In genomic region chr6:28480752-28481492, GRCm38 (mm10) we compare ENCODE assay signal across 8 mouse cellular contexts. TPM values are rescaled to one million over a fixed set of nuclear protein-coding genes. Genes with fewer than 3 reads are reported as not detected.
DNase-seq lines count a peak whose midpoint lies in the region; ATAC-seq and TF ChIP-seq lines count a peak whose summit lies in the region.

No protein-coding gene starts in this region.

- H3K4me1 ChIP-seq in brown adipose tissue, adult 24 weeks (ENCODE audit: control insufficient read depth, insufficient read depth, insufficient read length, low read length), result peaks cover 9% of the 10 kb centered on the region
- H3K4me1 ChIP-seq in hindbrain, postnatal 0 days (ENCODE audit: insufficient read depth, low read length), result peaks cover 8% of the 10 kb centered on the region; the same call in 1 of the 2 replicates
- H3K4me1 ChIP-seq in midbrain, embryonic 13.5 days (replicated peaks), result peaks cover 39% of the 10 kb centered on the region

- TF ChIP-seq CTCF in hindbrain, postnatal 0 days (IDR thresholded peaks at IDR 0.05; ENCODE audit: low read depth), result no peak

- H3K27ac ChIP-seq in brown adipose tissue, adult 24 weeks (replicated peaks; ENCODE audit: low read depth, low read length), result no peak overlapping the region
- H3K27ac ChIP-seq in hindbrain, postnatal 0 days, result peak overlapping the region; percentile 76; the same call in 1 of the 2 replicates
- peak overlapping the region; percentile 77; the same call in 1 of the 2 replicates for H3K27ac ChIP-seq in midbrain, embryonic 13.5 days

- H3K9ac ChIP-seq in hindbrain, postnatal 0 days (replicated peaks; ENCODE audit: low read length), result peak overlapping the region; percentile 69
- H3K9ac ChIP-seq in midbrain, embryonic 13.5 days (replicated peaks), result peak overlapping the region; percentile 87

- H3K27me3 ChIP-seq in hindbrain, postnatal 0 days (ENCODE audit: insufficient read depth, low read length), result no peaks in the 10 kb centered on the region
- H3K27me3 ChIP-seq in midbrain, embryonic 13.5 days, result no peaks in the 10 kb centered on the region

- peak; percentile 55 for DNase-seq in kidney, adult 9 months
- no peak for DNase-seq in kidney, adult 11 months
- DNase-seq in hindbrain, postnatal 0 days (ENCODE audit: low spot score), result no peak
- no peak for DNase-seq in adrenal gland, adult 18-20 months (ENCODE audit: low spot score in 2 of 2)
- no peak for DNase-seq in left cerebral cortex, postnatal 36 days (ENCODE audit: low spot score in 2 of 2)
- no peak for DNase-seq in layer of hippocampus, adult 8-10 months (ENCODE audit: low spot score in 2 of 2)

- peak overlapping the region; percentile 88 for H3K4me3 ChIP-seq in brown adipose tissue, adult 24 weeks (ENCODE audit: insufficient read depth, low read depth, low read length)
- peak overlapping the region; percentile 92 for H3K4me3 ChIP-seq in hindbrain, postnatal 0 days (ENCODE audit: low read length)
- peak overlapping the region; percentile 93 for H3K4me3 ChIP-seq in midbrain, embryonic 13.5 days (replicated peaks)

- intact Hi-C loops in left cerebral cortex, postnatal 36 days (cut with DNase I), result loop anchor here (5.0 kb wide), 1 partner anchor 59 kb away; the partner anchor contains the start of gene Arf5

- no peaks in the 10 kb centered on the region for H3K9me3 ChIP-seq in hindbrain, postnatal 0 days (ENCODE audit: low read length)
- H3K9me3 ChIP-seq in midbrain, embryonic 13.5 days, result no peaks in the 10 kb centered on the region

- H3K36me3 ChIP-seq in hindbrain, postnatal 0 days (ENCODE audit: insufficient read depth, low read length), result no peaks in the 10 kb centered on the region
- 0 out of 2 replicates have a peak, but pooled peaks cover 2% of the 10 kb centered on the region for H3K36me3 ChIP-seq in midbrain, embryonic 13.5 days

- WGBS in hindbrain, postnatal 0 days, result 7% methylated on average over 21 of the region's 21 CpGs
- 8% methylated on average over 21 of the region's 21 CpGs for WGBS in midbrain, embryonic 13.5 days

- no peak for ATAC-seq in hindbrain, postnatal 0 days
- ATAC-seq in midbrain, embryonic 13.5 days, result no peak

- H3K4me2 ChIP-seq in hindbrain, postnatal 0 days (ENCODE audit: low read depth, low read length), result peak overlapping the region; percentile 92
- H3K4me2 ChIP-seq in midbrain, embryonic 13.5 days (replicated peaks), result peak overlapping the region; percentile 93

RNA-seq across cellular contexts. Expression of gene Snd1, which starts 6.0 kb away (rescaled TPM):
- polyA plus RNA-seq in brown adipose tissue, adult 24 weeks (2012; ENCODE audit: insufficient read depth, insufficient read length, missing spikeins), result 18.4 and 25.4 TPM in 2 replicates
- 76.1 and 85.5 TPM in 2 replicates for total RNA-seq in hindbrain, postnatal 0 days (2014; rRNA removed)
- polyA plus RNA-seq in hindbrain, postnatal 0 days (2015; fragmentation: Nextera tagmentation; extraction: Ambion mirVana), result 63.0 and 67.6 TPM in 2 replicates
- 82.4 and 86.5 TPM in 2 replicates for polyA plus RNA-seq in midbrain, embryonic 13.5 days (2015; fragmentation: Nextera tagmentation; extraction: Ambion mirVana)
- 100 to 1,000 TPM; 112 to 139 TPM for total RNA-seq in adrenal gland, adult 18-20 months (2021)
- 10 to 100 TPM; 81.3 to 82.8 TPM for total RNA-seq in left cerebral cortex, postnatal 36 days (2021)
- 100 to 1,000 TPM; 101 to 116 (median 115) TPM for total RNA-seq in layer of hippocampus, adult 8-10 months (2022)

RNA-seq across cellular contexts. Expression of gene Pax4, which starts 31.8 kb away (rescaled TPM):
- not detected in 2 replicates for polyA plus RNA-seq in brown adipose tissue, adult 24 weeks (2012; ENCODE audit: insufficient read depth, insufficient read length, missing spikeins)
- total RNA-seq in hindbrain, postnatal 0 days (2014; rRNA removed), result not detected in 2 replicates
- 0.20 and 0.23 TPM in 2 replicates for polyA plus RNA-seq in hindbrain, postnatal 0 days (2015; fragmentation: Nextera tagmentation; extraction: Ambion mirVana)
- not detected in 2 replicates for polyA plus RNA-seq in midbrain, embryonic 13.5 days (2015; fragmentation: Nextera tagmentation; extraction: Ambion mirVana)
- total RNA-seq in adrenal gland, adult 18-20 months (2021), result not detected
- total RNA-seq in left cerebral cortex, postnatal 36 days (2021), result not detected
- not detected for total RNA-seq in layer of hippocampus, adult 8-10 months (2022)

RNA-seq across cellular contexts. Expression of gene Gcc1, which starts 52.7 kb away (rescaled TPM):
- polyA plus RNA-seq in brown adipose tissue, adult 24 weeks (2012; ENCODE audit: insufficient read depth, insufficient read length, missing spikeins), result 4.1 and 5.7 TPM in 2 replicates
- 15.7 and 20.2 TPM in 2 replicates for total RNA-seq in hindbrain, postnatal 0 days (2014; rRNA removed)
- polyA plus RNA-seq in hindbrain, postnatal 0 days (2015; fragmentation: Nextera tagmentation; extraction: Ambion mirVana), result 7.7 and 8.7 TPM in 2 replicates
- polyA plus RNA-seq in midbrain, embryonic 13.5 days (2015; fragmentation: Nextera tagmentation; extraction: Ambion mirVana), result 13.2 and 14.2 TPM in 2 replicates
- total RNA-seq in adrenal gland, adult 18-20 months (2021), result 10 to 100 TPM; 15.2 to 18.1 TPM
- 10 to 100 TPM; 19.0 to 24.8 TPM for total RNA-seq in left cerebral cortex, postnatal 36 days (2021)
- 10 to 100 TPM; 16.3 to 20.5 (median 18.9) TPM for total RNA-seq in layer of hippocampus, adult 8-10 months (2022)

RNA-seq across cellular contexts. Expression of gene Fscn3, which starts 53.3 kb away (rescaled TPM):
- polyA plus RNA-seq in brown adipose tissue, adult 24 weeks (2012; ENCODE audit: insufficient read depth, insufficient read length, missing spikeins), result not detected in 2 replicates
- not detected in 2 replicates for total RNA-seq in hindbrain, postnatal 0 days (2014; rRNA removed)
- not detected in 2 replicates for polyA plus RNA-seq in hindbrain, postnatal 0 days (2015; fragmentation: Nextera tagmentation; extraction: Ambion mirVana)
- polyA plus RNA-seq in midbrain, embryonic 13.5 days (2015; fragmentation: Nextera tagmentation; extraction: Ambion mirVana), result 0.16 TPM in 1 of 2 replicates, not detected in the other
- not detected for total RNA-seq in adrenal gland, adult 18-20 months (2021)
- total RNA-seq in left cerebral cortex, postnatal 36 days (2021), result not detected
- not detected for total RNA-seq in layer of hippocampus, adult 8-10 months (2022)

RNA-seq across cellular contexts. Expression of gene Arf5, which starts 57.6 kb away (rescaled TPM):
- polyA plus RNA-seq in brown adipose tissue, adult 24 weeks (2012; ENCODE audit: insufficient read depth, insufficient read length, missing spikeins), result 65.6 and 67.5 TPM in 2 replicates
- total RNA-seq in hindbrain, postnatal 0 days (2014; rRNA removed), result 397 and 402 TPM in 2 replicates
- 458 and 482 TPM in 2 replicates for polyA plus RNA-seq in hindbrain, postnatal 0 days (2015; fragmentation: Nextera tagmentation; extraction: Ambion mirVana)
- 357 and 363 TPM in 2 replicates for polyA plus RNA-seq in midbrain, embryonic 13.5 days (2015; fragmentation: Nextera tagmentation; extraction: Ambion mirVana)
- total RNA-seq in adrenal gland, adult 18-20 months (2021), result 100 to 1,000 TPM; 139 to 163 TPM
- total RNA-seq in left cerebral cortex, postnatal 36 days (2021), result 100 to 1,000 TPM; 254 to 319 TPM
- total RNA-seq in layer of hippocampus, adult 8-10 months (2022), result 100 to 1,000 TPM; 233 to 249 (median 241) TPM
